Mouse (Mus musculus): ENCODE results near the gene Matn1. TPM values are rescaled to one million over a fixed set of nuclear protein-coding genes. Genes with fewer than 3 reads are reported as not detected.

The Matn1 gene
- total RNA-seq (2018; cell fraction: chromatin; rRNA removed): 1 to 10 TPM in 6 of 26 experiments, under 1 TPM in 10, not detected in 10; 0.32 to 1.6 (median 0.79) TPM
- total RNA-seq (2018; cell fraction: cytosol; rRNA removed): under 1 TPM in 24 of 26 experiments, not detected in 2; 0.11 to 0.59 (median 0.26) TPM
- total RNA-seq (2018; cell fraction: nucleus; rRNA removed): under 1 TPM in 15 of 26 experiments, not detected in 11; 0.27 to 0.96 (median 0.48) TPM
- polyA plus RNA-seq (2018): 0.07 to 0.80 TPM (median 0.16 TPM) in 3 replicates

GRCm38 (mm10) chr4:130944112-130944511 is at the start of gene Matn1:
TSS of gene Matn1 (plus strand) at chr4:130944385.
- 73% methylated on average over 6 of the region's 6 CpGs for WGBS (ENCODE audit: missing documents)
- Histone ChIP-seq H3K79me2 (ENCODE audit: inconsistent target) (no peaks in the 10 kb centered on the region), H3K36me3 (ENCODE audit: inconsistent target) (no peaks in the 10 kb centered on the region), H3K27ac (peak within 1 kb of the TSS; percentile 10; the same call in 1 of the 2 replicates), H3K4me3 (ENCODE audit: inconsistent target) (no peak within 1 kb of the TSS)

GRCm38 (mm10) chr4:130895701-130896100 is 48.5 kb upstream of the Matn1 start:
- Histone ChIP-seq H3K79me2 (ENCODE audit: inconsistent target) (no peaks in the 10 kb centered on the region; the same call in 1 of the 2 replicates), H3K27ac (no peak overlapping the region), H3K4me3 (ENCODE audit: inconsistent target) (no peak overlapping the region), H3K36me3 (ENCODE audit: inconsistent target) (no peaks in the 10 kb centered on the region)
- WGBS (ENCODE audit: missing documents): 89% methylated on average over 4 of the region's 6 CpGs

GRCm38 (mm10) chr4:130896372-130896771 is 47.8 kb upstream of the Matn1 start:
- Histone ChIP-seq H3K36me3 (ENCODE audit: inconsistent target) (no peaks in the 10 kb centered on the region), H3K79me2 (ENCODE audit: inconsistent target) (no peaks in the 10 kb centered on the region; the same call in 1 of the 2 replicates), H3K27ac (no peak overlapping the region), H3K4me3 (ENCODE audit: inconsistent target) (no peak overlapping the region)
- WGBS (ENCODE audit: missing documents): 59% methylated on average over 2 of the region's 2 CpGs

GRCm38 (mm10) chr4:130899383-130899781 is 44.8 kb upstream of the Matn1 start:
- WGBS (ENCODE audit: missing documents): 22% methylated on average over 2 of the region's 3 CpGs
- Histone ChIP-seq H3K36me3 (ENCODE audit: inconsistent target) (no peaks in the 10 kb centered on the region), H3K79me2 (ENCODE audit: inconsistent target) (no peaks in the 10 kb centered on the region; the same call in 1 of the 2 replicates), H3K27ac (peak overlapping the region; percentile 73), H3K4me3 (ENCODE audit: inconsistent target) (no peak overlapping the region)

GRCm38 (mm10) chr4:130899782-130900427 is 44.3 kb upstream of the Matn1 start:
- H3K36me3 ChIP-seq (ENCODE audit: inconsistent target): no peaks in the 10 kb centered on the region
- H3K4me3 ChIP-seq (ENCODE audit: inconsistent target): no peak overlapping the region
- 55% methylated on average over 6 of the region's 6 CpGs for WGBS (ENCODE audit: missing documents)
- no peaks in the 10 kb centered on the region; the same call in 1 of the 2 replicates for H3K79me2 ChIP-seq (ENCODE audit: inconsistent target)
- H3K27ac ChIP-seq: peak overlapping the region; percentile 73

GRCm38 (mm10) chr4:130900746-130901145 is 43.4 kb upstream of the Matn1 start:
- H3K4me3 ChIP-seq (ENCODE audit: inconsistent target): no peak overlapping the region
- H3K79me2 ChIP-seq (ENCODE audit: inconsistent target): no peaks in the 10 kb centered on the region; the same call in 1 of the 2 replicates
- H3K36me3 ChIP-seq (ENCODE audit: inconsistent target): no peaks in the 10 kb centered on the region
- H3K27ac ChIP-seq: no peak overlapping the region
- WGBS (ENCODE audit: missing documents): 85% methylated on average over 7 of the region's 7 CpGs

GRCm38 (mm10) chr4:130902289-130902781 is 41.9 kb upstream of the Matn1 start:
- Histone ChIP-seq H3K27ac (peak overlapping the region; percentile 90), H3K36me3 (ENCODE audit: inconsistent target) (no peaks in the 10 kb centered on the region), H3K4me3 (ENCODE audit: inconsistent target) (no peak overlapping the region), H3K79me2 (ENCODE audit: inconsistent target) (no peaks in the 10 kb centered on the region; the same call in 1 of the 2 replicates)
- WGBS (ENCODE audit: missing documents): under 1% methylated on average over 8 of the region's 8 CpGs

- no peak overlapping the region for H3K4me3 ChIP-seq (ENCODE audit: inconsistent target)
- no peaks in the 10 kb centered on the region; the same call in 1 of the 2 replicates for H3K79me2 ChIP-seq (ENCODE audit: inconsistent target)
- H3K36me3 ChIP-seq (ENCODE audit: inconsistent target): no peaks in the 10 kb centered on the region
- H3K27ac ChIP-seq: no peak overlapping the region
- WGBS (ENCODE audit: missing documents): 87% methylated on average over 7 of the region's 7 CpGs
Observed at GRCm38 (mm10) chr4:130905025-130905424, 39.2 kb upstream of the Matn1 start.

GRCm38 (mm10) chr4:130905882-130906281 is 38.3 kb upstream of the Matn1 start:
- WGBS (ENCODE audit: missing documents): 57% methylated on average over 6 of the region's 6 CpGs
- Histone ChIP-seq H3K27ac (no peak overlapping the region), H3K36me3 (ENCODE audit: inconsistent target) (no peaks in the 10 kb centered on the region), H3K4me3 (ENCODE audit: inconsistent target) (no peak overlapping the region), H3K79me2 (ENCODE audit: inconsistent target) (no peaks in the 10 kb centered on the region; the same call in 1 of the 2 replicates)

- WGBS (ENCODE audit: missing documents): 70% methylated on average over 8 of the region's 8 CpGs
- Histone ChIP-seq H3K79me2 (ENCODE audit: inconsistent target) (no peaks in the 10 kb centered on the region; the same call in 1 of the 2 replicates), H3K4me3 (ENCODE audit: inconsistent target) (no peak overlapping the region), H3K36me3 (ENCODE audit: inconsistent target) (no peaks in the 10 kb centered on the region), H3K27ac (no peak overlapping the region)
Observed at GRCm38 (mm10) chr4:130906296-130906695, 37.9 kb upstream of the Matn1 start.

GRCm38 (mm10) chr4:130907200-130908069 is 36.8 kb upstream of the Matn1 start:
- Histone ChIP-seq H3K27ac (no peak overlapping the region), H3K36me3 (ENCODE audit: inconsistent target) (no peaks in the 10 kb centered on the region), H3K4me3 (ENCODE audit: inconsistent target) (no peak overlapping the region), H3K79me2 (ENCODE audit: inconsistent target) (no peaks in the 10 kb centered on the region; the same call in 1 of the 2 replicates)
- WGBS (ENCODE audit: missing documents): 91% methylated on average over 19 of the region's 19 CpGs

GRCm38 (mm10) chr4:130908133-130908532 is 36.1 kb upstream of the Matn1 start:
- Histone ChIP-seq H3K36me3 (ENCODE audit: inconsistent target) (no peaks in the 10 kb centered on the region), H3K4me3 (ENCODE audit: inconsistent target) (no peak overlapping the region), H3K27ac (no peak overlapping the region), H3K79me2 (ENCODE audit: inconsistent target) (peaks cover 1% of the 10 kb centered on the region; the same call in 1 of the 2 replicates)
- WGBS (ENCODE audit: missing documents): 89% methylated on average over 7 of the region's 10 CpGs

GRCm38 (mm10) chr4:130909167-130909874 is 34.9 kb upstream of the Matn1 start:
- Histone ChIP-seq H3K36me3 (ENCODE audit: inconsistent target) (no peaks in the 10 kb centered on the region), H3K79me2 (ENCODE audit: inconsistent target) (peaks cover 13% of the 10 kb centered on the region), H3K27ac (no peak overlapping the region), H3K4me3 (ENCODE audit: inconsistent target) (no peak overlapping the region)
- 82% methylated on average over 16 of the region's 17 CpGs for WGBS (ENCODE audit: missing documents)

- Histone ChIP-seq H3K79me2 (ENCODE audit: inconsistent target) (peaks cover 27% of the 10 kb centered on the region), H3K4me3 (ENCODE audit: inconsistent target) (no peak overlapping the region), H3K36me3 (ENCODE audit: inconsistent target) (no peaks in the 10 kb centered on the region), H3K27ac (no peak overlapping the region)
- 22% methylated on average over 7 of the region's 7 CpGs for WGBS (ENCODE audit: missing documents)
Observed at GRCm38 (mm10) chr4:130910666-130911065, 33.5 kb upstream of the Matn1 start.

All from macrophage (primary cell).